Mouse (Mus musculus) forebrain, embryonic 16.5 days (tissue): Measurements from ENCODE around the gene Unc5c. TPM values are rescaled to one million over a fixed set of nuclear protein-coding genes. Genes with fewer than 3 reads are reported as not detected.

Experiments used
- ATAC-seq: fragments of 200-750 bp; cut with Nextera tagmentation; 2 replicates; pipeline ENCODE4 v1.8.0; 2017; ENCODE audit warnings: mild to moderate bottlenecking, moderate library complexity
- H3K27ac ChIP-seq: fragments of 300-500 bp; sonication (generic); 2 replicates; pipeline ENCODE4 v1.5.1; 2014; ENCODE audit warnings: low read length, control low read depth
- H3K27me3 ChIP-seq: fragments of 300-500 bp; sonication (generic); replicated peaks from 2 replicates; pipeline ENCODE4 v1.6.1; 2014; ENCODE audit warnings: low read length; ENCODE audit not compliant: control insufficient read depth, insufficient read depth
- H3K36me3 ChIP-seq: fragments of 300-500 bp; sonication (generic); 2 replicates; pipeline ENCODE4 v1.6.1; 2014; ENCODE audit not compliant: control insufficient read depth, insufficient read depth
- H3K4me1 ChIP-seq: fragments of 300-500 bp; sonication (generic); replicated peaks from 2 replicates; pipeline ENCODE4 v1.6.1; 2014; ENCODE audit warnings: low read length; ENCODE audit not compliant: control insufficient read depth, insufficient read depth
- H3K4me2 ChIP-seq: fragments of 300-500 bp; sonication (generic); 2 replicates; pipeline ENCODE4 v1.6.1; 2014; ENCODE audit warnings: mild to moderate bottlenecking, low read length, control low read depth
- H3K4me3 ChIP-seq: fragments of 300-500 bp; sonication (generic); replicated peaks from 2 replicates; pipeline ENCODE4 v1.5.1; 2014; ENCODE audit warnings: mild to moderate bottlenecking, low read length, control low read depth
- H3K9ac ChIP-seq: fragments of 300-500 bp; sonication (generic); replicated peaks from 2 replicates; pipeline ENCODE4 v1.6.1; 2014; ENCODE audit warnings: low read depth, low read length, control low read depth
- H3K9me3 ChIP-seq: fragments of 300-500 bp; sonication (generic); 2 replicates; pipeline ENCODE4 v1.6.1; 2016; ENCODE audit warnings: low read length; ENCODE audit not compliant: control insufficient read depth
- WGBS: fragments of 180-500 bp; shearing (Covaris S2); extraction: QIAGEN DNeasy Blood & Tissue Kit; methylation state at CpG from one replicate; pipeline ENCODE4 v1.1.7; 2014; 5-methylcytosine and 5-hydroxymethylcytosine counted together
- polyA plus RNA-seq: library from polyadenylated mRNA; unstranded; fragments of >200 nt; fragmentation: Nextera tagmentation; extraction: Ambion mirVana; gene quantifications from 2 replicates; pipeline ENCODE4 v1.2.1, GENCODE M21; 2015

The Unc5c gene
- polyA plus RNA-seq, 1 experiment from 2014 or later: 7.9 TPM

GRCm38 (mm10) chr3:141794371-141794770 lies 329.4 kb downstream of the Unc5c start:
- Histone ChIP-seq H3K9ac (no peak overlapping the region), H3K27me3 (no peaks in the 10 kb centered on the region), H3K4me1 (no peaks in the 10 kb centered on the region), H3K27ac (no peak overlapping the region), H3K36me3 (no peaks in the 10 kb centered on the region), H3K9me3 (no peaks in the 10 kb centered on the region), H3K4me3 (no peak overlapping the region), H3K4me2 (no peak overlapping the region)
- WGBS: 41% methylated on average over 3 of the region's 3 CpGs
- peak; percentile 68; the same call in 1 of the 2 replicates for ATAC-seq

DNA sequence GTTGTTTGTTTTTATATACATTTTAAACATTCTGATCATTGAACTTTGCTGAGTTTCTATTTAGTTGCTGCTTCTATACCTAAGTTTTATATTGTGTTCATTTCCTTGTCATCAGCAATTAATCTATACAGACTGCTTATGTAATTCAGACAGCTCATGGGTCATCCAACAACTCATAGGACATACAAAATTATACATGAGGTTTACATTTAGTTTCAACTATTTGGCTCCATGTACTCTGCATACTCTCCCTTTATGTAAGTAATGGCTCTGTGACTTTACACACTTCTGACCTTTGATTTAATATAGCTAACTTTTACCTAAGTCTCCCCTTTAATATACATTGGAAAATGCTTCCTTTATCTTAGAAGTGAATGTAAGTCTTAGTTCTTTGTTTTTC lies 332.4 kb downstream of the Unc5c start:
- ATAC-seq: no peak
- Histone ChIP-seq H3K9me3 (no peaks in the 10 kb centered on the region), H3K27ac (no peak overlapping the region), H3K9ac (no peak overlapping the region), H3K4me1 (no peaks in the 10 kb centered on the region), H3K4me3 (no peak overlapping the region), H3K27me3 (no peaks in the 10 kb centered on the region), H3K36me3 (no peaks in the 10 kb centered on the region), H3K4me2 (no peak overlapping the region)

DNA sequence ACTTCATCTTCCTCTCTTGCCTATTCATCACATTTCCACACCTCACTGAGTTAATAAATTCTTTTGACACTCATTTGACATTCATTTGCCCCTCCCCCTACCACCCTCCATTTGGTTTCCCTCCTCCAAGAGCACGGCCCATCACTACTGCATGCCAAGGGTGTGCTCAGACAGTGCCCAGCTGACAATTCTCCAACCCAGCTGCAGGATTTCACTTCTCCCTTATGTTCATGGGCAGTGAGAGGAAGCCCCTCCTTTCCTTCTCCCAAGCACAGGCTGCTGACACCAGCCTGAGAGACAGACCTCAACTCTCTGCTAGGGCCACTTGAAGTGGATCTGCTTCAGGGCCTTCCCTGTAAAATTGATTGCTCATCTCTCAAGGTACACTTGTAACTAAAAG lies 332.8 kb downstream of the Unc5c start:
- 26% methylated on average over 1 of the region's 1 CpGs for WGBS
- ATAC-seq: peak; percentile 57
- Histone ChIP-seq H3K36me3 (no peaks in the 10 kb centered on the region), H3K9ac (no peak overlapping the region), H3K27me3 (no peaks in the 10 kb centered on the region), H3K4me1 (no peaks in the 10 kb centered on the region), H3K9me3 (no peaks in the 10 kb centered on the region), H3K4me2 (no peak overlapping the region), H3K4me3 (no peak overlapping the region), H3K27ac (no peak overlapping the region)

GRCm38 (mm10) chr3:141804133-141804532 lies 339.1 kb downstream of the Unc5c start:
- no peak overlapping the region for H3K9ac ChIP-seq
- H3K36me3 ChIP-seq: no peaks in the 10 kb centered on the region
- WGBS: 64% methylated on average over 5 of the region's 5 CpGs
- no peaks in the 10 kb centered on the region for H3K27me3 ChIP-seq
- no peaks in the 10 kb centered on the region for H3K4me1 ChIP-seq
- H3K27ac ChIP-seq: no peak overlapping the region
- H3K9me3 ChIP-seq: no peaks in the 10 kb centered on the region
- H3K4me2 ChIP-seq: no peak overlapping the region
- H3K4me3 ChIP-seq: no peak overlapping the region
- no peak for ATAC-seq

- no peaks in the 10 kb centered on the region for H3K36me3 ChIP-seq
These were observed 344.6 kb downstream of the Unc5c start for GRCm38 (mm10) chr3:141809581-141809980.

GRCm38 (mm10) chr3:141810944-141811343 lies 345.9 kb downstream of the Unc5c start:
- Histone ChIP-seq H3K4me3 (no peak overlapping the region), H3K36me3 (no peaks in the 10 kb centered on the region), H3K27me3 (no peaks in the 10 kb centered on the region), H3K4me1 (no peaks in the 10 kb centered on the region), H3K27ac (no peak overlapping the region), H3K9me3 (no peaks in the 10 kb centered on the region), H3K9ac (no peak overlapping the region), H3K4me2 (no peak overlapping the region)
- 32% methylated on average over 7 of the region's 7 CpGs for WGBS
- 0 out of 2 replicates have a peak, but pooled peaks have one; percentile 19 for ATAC-seq

More at GRCm38 (mm10) chr3:141809581-141809980, 344.6 kb downstream of the Unc5c start:
- no peak overlapping the region for H3K4me2 ChIP-seq
- no peak overlapping the region for H3K9ac ChIP-seq
- no peaks in the 10 kb centered on the region for H3K9me3 ChIP-seq
- no peak for ATAC-seq
- H3K4me3 ChIP-seq: no peak overlapping the region
- no peaks in the 10 kb centered on the region for H3K27me3 ChIP-seq
- no peak overlapping the region for H3K27ac ChIP-seq
- 82% methylated on average over 3 of the region's 3 CpGs for WGBS
- no peaks in the 10 kb centered on the region for H3K4me1 ChIP-seq

DNA sequence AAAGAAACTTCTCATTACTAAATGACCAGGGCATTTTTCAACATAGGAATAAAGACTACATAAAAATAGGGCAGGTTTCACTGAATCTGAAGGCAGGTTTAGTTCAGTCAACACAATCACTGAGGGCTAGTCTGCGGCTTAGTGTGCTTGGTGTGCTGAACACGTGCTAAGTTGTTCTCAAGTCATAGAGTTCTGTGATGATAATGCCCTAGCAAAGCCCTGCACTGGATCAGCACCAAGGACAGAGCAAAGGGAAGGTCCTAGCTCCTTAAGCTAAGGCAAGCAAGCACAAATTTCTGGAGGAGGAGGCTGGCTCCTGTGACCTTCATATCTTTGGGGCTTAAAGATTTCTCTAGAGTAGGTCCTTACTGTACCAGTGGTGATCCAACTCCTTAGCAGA lies 346.3 kb downstream of the Unc5c start:
- Histone ChIP-seq H3K4me2 (no peak overlapping the region), H3K27me3 (no peaks in the 10 kb centered on the region), H3K27ac (no peak overlapping the region), H3K4me1 (no peaks in the 10 kb centered on the region), H3K36me3 (no peaks in the 10 kb centered on the region), H3K4me3 (no peak overlapping the region), H3K9ac (no peak overlapping the region), H3K9me3 (no peaks in the 10 kb centered on the region)
- ATAC-seq: no peak
- 23% methylated on average over 2 of the region's 2 CpGs for WGBS

DNA sequence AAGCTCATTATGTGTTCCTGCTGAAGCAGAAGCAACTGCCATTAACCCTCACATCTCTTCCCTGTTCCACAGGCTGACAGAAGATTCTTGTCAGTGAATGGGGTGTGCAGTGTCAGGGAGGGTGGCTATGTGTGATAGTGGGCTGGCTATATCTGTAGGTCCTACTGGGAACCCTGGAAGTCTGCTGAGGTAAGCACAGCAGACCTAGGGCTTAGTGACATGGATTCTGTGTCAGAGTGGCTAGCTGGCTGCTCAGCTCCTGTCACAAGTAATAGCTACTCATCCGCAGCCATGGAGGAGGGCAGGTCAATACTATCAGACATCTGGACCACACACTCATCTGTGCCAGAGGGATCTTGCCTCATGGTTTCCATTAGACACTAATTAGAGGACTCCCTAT lies 349.8 kb downstream of the Unc5c start:
- H3K9ac ChIP-seq: no peak overlapping the region
- peak; percentile 68 for ATAC-seq
- no peaks in the 10 kb centered on the region for H3K27me3 ChIP-seq
- no peak overlapping the region for H3K4me3 ChIP-seq
- H3K9me3 ChIP-seq: no peaks in the 10 kb centered on the region
- no peak overlapping the region for H3K4me2 ChIP-seq
- peaks cover 10% of the 10 kb centered on the region for H3K4me1 ChIP-seq
- H3K27ac ChIP-seq: no peak overlapping the region
- WGBS: 47% methylated on average over 1 of the region's 1 CpGs
- no peaks in the 10 kb centered on the region for H3K36me3 ChIP-seq

GRCm38 (mm10) chr3:141818615-141819312 lies 353.7 kb downstream of the Unc5c start:
- H3K9me3 ChIP-seq: no peaks in the 10 kb centered on the region
- H3K27me3 ChIP-seq: no peaks in the 10 kb centered on the region
- peak; percentile 29 for ATAC-seq
- no peak overlapping the region for H3K27ac ChIP-seq
- no peak overlapping the region for H3K4me3 ChIP-seq
- H3K4me1 ChIP-seq: peaks cover 11% of the 10 kb centered on the region
- WGBS: 14% methylated on average over 3 of the region's 3 CpGs
- no peaks in the 10 kb centered on the region for H3K36me3 ChIP-seq
- peak overlapping the region; percentile 40 for H3K4me2 ChIP-seq
- no peak overlapping the region for H3K9ac ChIP-seq
